Mouse (Mus musculus): Measurements from ENCODE around the gene E2f3.

The E2f3 gene

GRCm38 (mm10) chr13:29919841-29920240, 66.0 kb downstream of the E2f3 start:
- no peak for DNase-seq (ENCODE audit: low spot score in 2 of 2)

DNA sequence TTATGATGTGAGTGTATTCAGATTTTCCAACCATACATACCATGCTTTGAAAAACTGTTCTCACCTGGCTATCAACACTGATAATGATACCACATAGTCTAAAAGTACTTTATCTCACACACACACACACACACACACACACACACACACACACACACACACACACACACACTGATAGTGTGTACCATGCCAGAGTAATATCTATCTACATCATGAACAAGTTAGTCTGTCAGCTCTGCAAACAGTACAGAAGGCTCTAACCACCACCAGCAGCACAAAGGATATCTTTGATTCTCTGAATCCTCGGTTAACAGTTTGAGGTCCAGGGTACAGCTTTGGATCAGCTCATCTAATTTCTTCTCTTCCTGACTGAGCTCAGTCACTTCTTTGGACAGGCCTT, 69.3 kb downstream of the E2f3 start:
- no peak for DNase-seq (ENCODE audit: low spot score in 2 of 2)

- DNase-seq (ENCODE audit: low spot score in 2 of 2) = no peak
Measured at GRCm38 (mm10) chr13:29913606-29914005, 72.3 kb downstream of the E2f3 start.

- DNase-seq (ENCODE audit: low spot score in 2 of 2) = no peak
Measured at GRCm38 (mm10) chr13:29913061-29913460, 72.8 kb downstream of the E2f3 start.

- DNase-seq (ENCODE audit: low spot score in 2 of 2) = no peak
Measured at GRCm38 (mm10) chr13:29912251-29912650, 73.6 kb downstream of the E2f3 start.

- no peak for DNase-seq (ENCODE audit: low spot score in 2 of 2)
Measured at GRCm38 (mm10) chr13:29911141-29911540, 74.7 kb downstream of the E2f3 start.

- no peak for DNase-seq (ENCODE audit: low spot score in 2 of 2)
Measured at GRCm38 (mm10) chr13:29908431-29908830, 77.4 kb downstream of the E2f3 start.

GRCm38 (mm10) chr13:29907995-29908394, 77.9 kb downstream of the E2f3 start:
- no peak for DNase-seq (ENCODE audit: low spot score in 2 of 2)

- no peak for DNase-seq (ENCODE audit: low spot score in 2 of 2)
Measured at GRCm38 (mm10) chr13:29906734-29907133, 79.1 kb downstream of the E2f3 start.

DNA sequence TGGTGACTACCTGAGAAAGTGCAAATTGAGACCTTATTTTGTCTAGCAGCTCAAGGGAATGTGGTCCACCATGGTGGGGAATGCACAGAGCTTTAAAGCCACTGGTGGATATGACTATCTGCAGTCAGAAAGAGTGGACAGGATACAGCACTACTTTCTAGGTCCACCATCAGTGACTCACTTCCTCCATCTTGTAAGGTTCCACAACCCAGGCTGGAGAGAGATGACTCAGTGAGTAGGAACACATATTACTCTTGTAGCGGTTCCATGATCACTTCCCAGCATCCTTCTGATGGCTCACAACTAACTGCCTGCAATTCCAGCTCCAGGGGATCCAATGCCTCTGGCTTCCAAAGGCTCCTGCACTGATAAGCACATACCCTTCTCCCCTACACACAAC, 82.5 kb downstream of the E2f3 start:
- no peak for DNase-seq (ENCODE audit: low spot score in 2 of 2)

DNA sequence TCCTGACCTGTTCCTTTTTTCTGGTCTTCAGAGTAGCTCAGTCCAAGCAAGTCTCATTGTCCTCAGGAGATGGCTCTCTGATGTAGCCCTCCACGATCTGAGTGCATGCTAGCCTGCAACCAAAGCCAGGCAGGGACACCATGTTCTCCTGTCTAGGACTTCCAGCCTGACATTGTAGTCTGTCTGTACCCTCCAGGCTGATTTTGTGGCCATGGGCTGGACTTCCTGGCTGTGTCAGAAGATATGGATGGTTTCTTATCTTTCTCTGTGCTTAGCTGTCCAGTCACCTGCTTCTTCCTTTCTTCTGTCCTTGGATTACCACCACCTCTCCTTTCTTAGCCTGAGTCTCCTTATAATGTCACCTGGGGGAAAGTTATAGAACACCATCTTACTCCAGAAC, 83.2 kb downstream of the E2f3 start:
- DNase-seq (ENCODE audit: low spot score in 2 of 2) = no peak

DNA sequence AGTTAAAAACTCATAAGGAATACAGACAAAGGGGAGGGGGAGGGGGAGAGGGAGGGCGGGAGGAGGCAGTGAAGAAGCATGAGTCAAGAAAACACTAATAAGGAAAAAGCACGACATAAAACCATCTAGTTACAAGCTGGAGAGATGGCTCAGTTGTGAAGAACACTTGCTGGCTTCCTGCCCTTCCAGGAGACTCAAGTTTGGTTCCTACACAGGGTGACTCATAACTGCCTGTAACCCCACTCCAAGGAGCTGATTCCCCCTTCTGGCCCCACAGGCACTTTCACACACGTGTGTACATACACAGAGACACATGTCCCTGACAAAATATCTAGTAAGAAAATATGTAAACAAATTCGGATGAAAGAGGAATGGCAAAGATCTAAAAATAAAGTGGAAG, 84.2 kb downstream of the E2f3 start:
- no peak for DNase-seq (ENCODE audit: low spot score in 2 of 2)

DNA sequence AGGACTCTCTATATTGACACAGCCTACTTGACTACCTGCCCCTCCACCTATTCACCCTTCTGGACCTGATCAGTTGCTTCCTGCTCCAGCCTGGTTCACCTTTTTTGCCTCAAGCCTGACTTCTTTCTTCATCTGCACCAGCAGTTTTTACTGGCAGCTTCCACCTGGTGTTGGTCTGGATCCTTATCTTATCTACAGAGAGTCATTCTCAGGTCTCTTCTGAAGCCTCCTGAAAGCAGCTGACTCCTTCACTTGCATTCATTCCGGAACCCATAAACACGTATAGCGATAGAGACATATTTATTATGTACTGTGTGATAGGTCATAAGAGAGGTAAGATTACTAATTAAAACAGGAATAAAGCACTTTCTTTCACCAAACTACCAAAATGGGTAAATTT, 119.1 kb downstream of the E2f3 start:
- DNase-seq (ENCODE audit: low spot score in 2 of 2) = no peak

GRCm38 (mm10) chr13:29864331-29864730, 121.5 kb downstream of the E2f3 start:
- no peak for DNase-seq (ENCODE audit: low spot score in 2 of 2)

DNA sequence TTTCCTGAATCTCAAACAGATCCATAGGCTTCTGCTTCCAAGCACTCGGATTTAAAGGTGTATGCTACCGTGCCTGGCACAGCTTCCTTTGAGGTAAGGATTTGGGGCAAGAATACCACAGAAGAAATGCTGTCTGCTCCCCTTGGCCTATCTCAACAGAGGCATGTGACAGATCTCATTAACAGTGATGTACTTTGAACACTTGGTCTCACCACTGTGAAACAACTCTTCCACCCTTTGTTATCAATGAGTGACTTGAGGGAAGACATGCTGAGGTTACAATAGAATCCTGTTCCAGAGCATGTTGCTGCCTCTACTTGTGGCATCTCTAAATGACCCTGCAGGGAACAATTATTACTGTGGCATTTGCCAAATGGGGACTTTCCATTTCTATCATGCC, 125.8 kb downstream of the E2f3 start:
- DNase-seq (ENCODE audit: low spot score in 2 of 2) = no peak

GRCm38 (mm10) chr13:29857436-29857835, 128.4 kb downstream of the E2f3 start:
- DNase-seq (ENCODE audit: low spot score in 2 of 2) = no peak
